Mouse (Mus musculus): ENCODE results near the gene Padi3.

The Padi3 gene

GRCm38 (mm10) chr4:140779803-140780397 lies 30.5 kb downstream of the Padi3 start:
- DNase-seq (ENCODE audit: low spot score): no peak

GRCm38 (mm10) chr4:140776623-140777022 lies 33.8 kb downstream of the Padi3 start:
- no peak for DNase-seq (ENCODE audit: low spot score)

GRCm38 (mm10) chr4:140775876-140776275 lies 34.6 kb downstream of the Padi3 start:
- no peak for DNase-seq (ENCODE audit: low spot score)

GRCm38 (mm10) chr4:140774893-140775292 lies 35.6 kb downstream of the Padi3 start:
- DNase-seq (ENCODE audit: low spot score): no peak

- no peak for DNase-seq (ENCODE audit: low spot score)
Observed at GRCm38 (mm10) chr4:140774025-140774800, 36.2 kb downstream of the Padi3 start, which contains the start of gene Padi4. TSS of gene Padi4 (minus strand) at chr4:140774236.

GRCm38 (mm10) chr4:140771091-140771490 lies 39.4 kb downstream of the Padi3 start:
- no peak for DNase-seq (ENCODE audit: low spot score)

- DNase-seq (ENCODE audit: low spot score): no peak
Observed at GRCm38 (mm10) chr4:140770433-140770832, 40.0 kb downstream of the Padi3 start.

GRCm38 (mm10) chr4:140768973-140769372 lies 41.5 kb downstream of the Padi3 start:
- no peak for DNase-seq (ENCODE audit: low spot score)

- DNase-seq (ENCODE audit: low spot score): no peak
Observed at GRCm38 (mm10) chr4:140765936-140766335, 44.5 kb downstream of the Padi3 start.

GRCm38 (mm10) chr4:140763158-140763557 lies 47.3 kb downstream of the Padi3 start:
- no peak for DNase-seq (ENCODE audit: low spot score)

GRCm38 (mm10) chr4:140761601-140762000 lies 48.8 kb downstream of the Padi3 start:
- DNase-seq (ENCODE audit: low spot score): no peak

GRCm38 (mm10) chr4:140755811-140756210 lies 54.6 kb downstream of the Padi3 start:
- no peak for DNase-seq (ENCODE audit: low spot score)

- DNase-seq (ENCODE audit: low spot score): no peak
Observed at GRCm38 (mm10) chr4:140753366-140753765, 57.1 kb downstream of the Padi3 start.

GRCm38 (mm10) chr4:140750328-140750727 lies 60.1 kb downstream of the Padi3 start:
- DNase-seq (ENCODE audit: low spot score): peak; percentile 9

GRCm38 (mm10) chr4:140747978-140748377 lies 62.5 kb downstream of the Padi3 start:
- no peak for DNase-seq (ENCODE audit: low spot score)

- no peak for DNase-seq (ENCODE audit: low spot score)
Observed at GRCm38 (mm10) chr4:140744654-140745053, 65.8 kb downstream of the Padi3 start.

GRCm38 (mm10) chr4:140743086-140743485 lies 67.4 kb downstream of the Padi3 start:
- no peak for DNase-seq (ENCODE audit: low spot score)

- no peak for DNase-seq (ENCODE audit: low spot score)
Observed at GRCm38 (mm10) chr4:140742543-140742942, 67.9 kb downstream of the Padi3 start, which contains the start of gene Padi6. TSS of gene Padi6 (minus strand) at chr4:140742643.

GRCm38 (mm10) chr4:140741401-140741800 lies 69.0 kb downstream of the Padi3 start:
- no peak for DNase-seq (ENCODE audit: low spot score)

- peak; percentile 6 for DNase-seq (ENCODE audit: low spot score)
Observed at GRCm38 (mm10) chr4:140740655-140741054, 69.8 kb downstream of the Padi3 start.
